Mouse (Mus musculus) cerebellum, adult 2 months (tissue): ENCODE results near the gene Zfp280c. TPM values are rescaled to one million over a fixed set of nuclear protein-coding genes. Genes with fewer than 3 reads are reported as not detected.

Experiments used
- DNase-seq, 2 experiments: peaks; one replicate each; pipeline ENCODE4 v3.0.0; 2021
- H3K27ac ChIP-seq: fragments of 200-500 bp; 2 replicates; pipeline ENCODE4 v1.5.1; 2012; ENCODE audit warnings: low read length, control low read depth, inconsistent platforms; ENCODE audit not compliant: insufficient read depth
- H3K27me3 ChIP-seq: fragments of 200-500 bp; 2 replicates; pipeline ENCODE4 v1.6.1; 2012; ENCODE audit warnings: inconsistent platforms, mild to moderate bottlenecking, low read length, moderate library complexity; ENCODE audit not compliant: control insufficient read depth, insufficient read depth
- H3K4me1 ChIP-seq: fragments of 200-500 bp; 2 replicates; pipeline ENCODE4 v1.6.1; 2011; ENCODE audit warnings: low read length; ENCODE audit not compliant: control insufficient read depth, insufficient read depth
- H3K4me3 ChIP-seq: fragments of 200-500 bp; replicated peaks from 2 replicates; pipeline ENCODE3; 2011; ENCODE audit warnings: mild to moderate bottlenecking, low read depth, low read length, control low read depth; ENCODE audit not compliant: insufficient read depth
- CTCF ChIP-seq: fragments of 200-500 bp; IDR thresholded peaks from 2 replicates; pipeline ENCODE4 v1.5.1; 2011; ENCODE audit warnings: low read depth, mild to moderate bottlenecking, control low read depth, low read length, moderate library complexity, borderline replicate concordance; ENCODE audit not compliant: insufficient read depth
- POLR2A ChIP-seq: fragments of 200-500 bp; IDR thresholded peaks from 2 replicates; pipeline ENCODE4 v1.6.1; 2011; ENCODE audit warnings: low read length, control low read depth, borderline replicate concordance; ENCODE audit not compliant: insufficient read depth
- WGBS: fragments of 180-500 bp; shearing (Covaris S2); methylation state at CpG from one replicate; pipeline ENCODE4 v1.1.7; 2018; 5-methylcytosine and 5-hydroxymethylcytosine counted together
- polyA plus RNA-seq: library from polyadenylated mRNA; depleted of rRNA; stranded (reverse); fragments of >200 nt; gene quantifications from 2 replicates; pipeline ENCODE4 v1.2.3, GENCODE M21; 2012; rRNA removed

Gene Zfp280c
- polyA plus RNA-seq, result 26.6 and 27.9 TPM in 2 replicates

DNA sequence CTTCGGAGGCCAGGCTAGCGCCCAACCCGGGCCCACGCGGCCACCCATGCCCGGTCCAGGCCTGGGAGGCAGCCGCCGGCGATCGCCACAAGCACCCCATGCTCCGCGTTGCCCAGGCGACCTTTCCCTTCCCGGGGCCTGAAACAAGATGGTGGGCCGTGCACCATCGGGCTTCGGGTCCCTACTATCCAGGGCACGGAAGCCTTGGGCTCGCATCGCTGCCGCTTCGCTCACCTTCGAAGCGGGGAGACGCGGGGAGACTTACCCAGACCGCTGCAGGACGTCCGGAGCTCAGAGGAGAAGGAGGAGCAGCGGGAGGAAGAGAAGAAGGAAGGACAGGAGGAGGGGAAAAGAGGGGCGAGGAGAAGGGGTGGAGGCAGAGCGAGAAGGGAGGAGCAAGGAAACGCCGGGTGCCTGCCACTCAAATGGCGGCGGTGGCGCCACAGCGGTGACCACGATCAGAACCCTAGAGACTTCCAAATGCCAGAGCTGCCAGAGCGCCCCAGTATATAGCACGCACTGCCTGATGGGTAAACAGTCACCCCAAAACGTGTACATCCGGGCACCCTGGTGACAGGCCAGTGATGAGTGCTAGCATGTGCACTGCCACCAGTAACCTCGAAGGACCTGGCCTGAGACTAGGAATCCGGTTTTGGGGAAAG is at the start of gene Zfp280c:
Gene Zfp280c (minus strand): TSS at position 406 of the 662 bp plus-strand sequence.
- Histone ChIP-seq H3K4me3 (peak within 1 kb of the TSS; percentile 91), H3K4me1 (no peaks in the 10 kb centered on the region), H3K27ac (peak within 1 kb of the TSS; percentile 79), H3K27me3 (no peaks in the 10 kb centered on the region)
- whole genome bisulfite sequencing, result 7% methylated on average over 44 of the region's 45 CpGs
- peak; percentile 76 to 80 for DNase-seq
- peak; percentile 51; the same call in 1 of the 2 replicates for TF ChIP-seq POLR2A
- no peak for TF ChIP-seq CTCF

DNA sequence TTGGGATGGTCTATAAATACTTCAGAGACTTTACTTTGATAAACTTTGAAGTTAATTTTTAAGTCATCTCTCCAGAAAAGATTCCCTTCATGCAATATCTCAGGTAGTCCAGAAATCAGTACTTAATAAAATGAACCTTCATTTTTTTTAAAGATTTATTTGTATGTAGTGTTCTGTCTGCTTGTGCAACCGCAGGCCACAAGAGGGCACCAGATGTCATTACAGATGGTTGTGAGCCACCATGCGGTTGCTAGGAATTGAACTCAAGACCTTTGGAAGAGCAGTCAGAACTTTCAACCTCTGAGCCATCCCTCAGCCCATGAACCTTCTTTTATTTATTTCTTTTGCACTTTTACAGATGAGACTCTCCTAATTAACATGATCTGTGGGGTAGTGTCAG is 42.7 kb upstream of the Zfp280c start:
- Histone ChIP-seq H3K27me3 (no peaks in the 10 kb centered on the region), H3K4me1 (no peaks in the 10 kb centered on the region), H3K27ac (no peak overlapping the region), H3K4me3 (no peak overlapping the region)
- no peak for DNase-seq
- TF ChIP-seq POLR2A (no peak), CTCF (no peak)
- 67% methylated on average over 2 of the region's 2 CpGs for WGBS

DNA sequence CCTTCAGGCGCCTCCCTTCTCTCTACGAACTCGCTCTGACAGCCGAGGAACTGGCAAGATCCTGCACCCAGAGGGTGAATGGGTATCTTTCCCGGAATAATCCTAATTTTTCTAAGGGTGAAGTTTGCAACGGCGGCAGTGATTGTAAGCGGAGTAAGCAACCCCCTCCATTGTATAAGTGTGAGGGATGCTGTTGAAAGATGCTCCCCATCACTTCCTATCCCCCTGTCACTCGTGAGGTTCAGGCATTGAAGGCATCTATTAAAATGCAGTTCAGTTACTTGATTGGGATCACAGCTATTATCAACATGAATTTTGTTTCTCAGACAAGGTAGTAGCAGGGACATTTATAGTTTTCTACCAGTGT is 29.7 kb upstream of the Zfp280c start:
- 3% methylated on average over 9 of the region's 9 CpGs for WGBS
- Histone ChIP-seq H3K27ac (peak overlapping the region; percentile 35; the same call in 1 of the 2 replicates), H3K4me1 (no peaks in the 10 kb centered on the region), H3K27me3 (no peaks in the 10 kb centered on the region), H3K4me3 (peak overlapping the region; percentile 88)
- no peak for DNase-seq
- TF ChIP-seq CTCF (no peak), POLR2A (no peak)

DNA sequence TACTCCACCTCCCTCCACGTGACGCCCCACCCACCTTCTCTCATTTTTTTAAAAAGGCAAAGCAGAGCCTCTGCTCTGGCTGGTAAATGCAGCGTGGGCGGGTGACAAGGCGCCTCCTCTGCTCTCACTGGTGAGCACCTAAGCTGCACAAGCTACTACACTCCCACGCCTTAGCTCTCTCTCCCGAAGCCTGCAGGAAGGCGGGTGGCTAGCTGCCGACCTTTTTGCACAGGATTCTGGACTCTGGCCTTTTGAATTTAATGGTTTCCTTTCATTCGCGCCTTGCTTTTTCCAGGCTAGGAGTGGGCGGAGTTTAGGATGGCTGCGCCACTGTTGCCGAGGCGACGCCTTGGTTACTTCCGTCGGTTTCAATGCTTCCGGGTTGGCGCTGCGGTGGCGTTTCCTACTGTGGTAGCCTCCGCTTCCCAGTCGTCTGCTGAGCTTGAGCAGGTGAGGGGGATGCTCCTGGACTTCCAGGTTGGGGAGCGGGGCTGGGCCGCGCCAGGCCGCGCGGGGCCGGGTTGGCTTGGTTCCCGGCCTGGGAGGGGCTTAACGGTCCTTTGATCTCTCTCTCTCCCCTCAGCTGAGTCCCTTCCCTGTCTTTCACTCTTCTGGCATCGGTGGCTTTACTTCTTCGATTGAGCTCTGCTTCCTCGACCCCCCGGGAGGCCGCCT is 29.2 kb upstream of the Zfp280c start, which contains the start of gene Slc25a14:
Gene Slc25a14 (plus strand): TSS at position 35 of the 675 bp plus-strand sequence.
- no peak for TF ChIP-seq CTCF
- TF ChIP-seq POLR2A, result peak; percentile 49; the same call in 1 of the 2 replicates
- peak; percentile 82 to 84 for DNase-seq
- peak within 1 kb of the TSS; percentile 88 for H3K4me3 ChIP-seq
- no peaks in the 10 kb centered on the region for H3K27me3 ChIP-seq
- no peaks in the 10 kb centered on the region for H3K4me1 ChIP-seq
- H3K27ac ChIP-seq, result peak within 1 kb of the TSS; percentile 35; the same call in 1 of the 2 replicates
- 5% methylated on average over 38 of the region's 38 CpGs for WGBS

DNA sequence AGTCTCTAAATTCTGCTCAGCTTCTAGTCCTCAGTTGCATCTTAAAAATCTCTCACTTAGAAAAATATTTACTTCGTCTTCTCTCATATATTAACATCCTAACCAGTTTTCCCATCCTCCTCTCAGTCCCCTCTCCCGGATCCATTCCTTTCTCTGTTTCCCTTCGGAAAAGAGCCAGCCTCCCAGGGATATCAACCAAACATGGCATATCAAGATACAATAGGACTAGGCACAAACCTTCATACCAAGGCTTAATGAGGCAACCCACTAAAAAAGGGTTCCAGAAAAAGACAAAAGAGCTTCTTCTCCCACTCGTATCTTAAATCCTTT is 28.7 kb upstream of the Zfp280c start:
- TF ChIP-seq CTCF, result no peak
- TF ChIP-seq POLR2A, result no peak
- Histone ChIP-seq H3K4me3 (peak overlapping the region; percentile 88), H3K27ac (no peak overlapping the region; the same call in 1 of the 2 replicates), H3K27me3 (no peaks in the 10 kb centered on the region), H3K4me1 (no peaks in the 10 kb centered on the region)
- 14% methylated on average over 4 of the region's 4 CpGs for WGBS
- DNase-seq, result no peak

DNA sequence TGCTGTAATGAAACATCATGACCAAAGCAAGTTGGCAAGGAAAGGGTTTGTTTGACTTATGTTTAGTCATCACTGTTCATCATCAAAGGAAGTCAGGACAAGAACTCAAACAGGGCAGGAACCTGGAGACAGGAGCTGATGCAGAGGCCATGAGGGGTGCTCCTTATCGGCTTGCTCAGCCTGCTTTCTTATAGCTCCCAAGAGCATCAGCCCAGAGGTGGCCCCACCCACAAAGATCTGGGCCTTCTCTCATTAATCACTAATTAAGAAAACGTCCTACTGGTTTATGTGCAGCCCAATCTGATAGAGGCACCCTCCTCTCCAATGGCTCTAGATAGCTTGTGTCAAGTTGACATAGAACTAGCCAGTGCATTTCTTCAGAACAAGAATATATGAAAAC is 10.6 kb upstream of the Zfp280c start:
- H3K27me3 ChIP-seq, result no peaks in the 10 kb centered on the region
- H3K4me1 ChIP-seq, result no peaks in the 10 kb centered on the region
- DNase-seq, result no peak
- TF ChIP-seq POLR2A (no peak), CTCF (no peak)
- 66% methylated on average over 2 of the region's 2 CpGs for WGBS
- H3K27ac ChIP-seq, result no peak overlapping the region
- no peak overlapping the region for H3K4me3 ChIP-seq

DNA sequence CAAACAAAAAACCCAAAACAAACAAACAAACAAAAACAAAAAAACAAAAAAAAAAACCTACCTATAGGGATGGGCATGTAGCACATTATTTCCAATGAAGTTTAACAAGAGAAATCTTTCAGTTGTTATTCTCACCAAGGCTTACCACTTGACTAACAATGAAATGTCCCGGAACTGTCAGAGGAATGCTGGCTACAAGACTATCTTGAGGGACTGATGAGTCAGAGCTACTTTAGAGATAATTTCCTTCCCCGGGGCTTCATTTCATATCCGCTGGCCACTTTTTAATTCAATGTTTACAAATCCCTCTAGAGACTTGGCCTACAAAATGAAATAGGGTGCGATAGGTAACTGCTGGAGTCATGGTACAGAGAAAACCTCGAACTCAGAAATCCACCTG is 2.6 kb upstream of the Zfp280c start:
- H3K4me1 ChIP-seq, result no peaks in the 10 kb centered on the region
- WGBS, result 96% methylated on average over 5 of the region's 5 CpGs
- no peak for DNase-seq
- H3K4me3 ChIP-seq, result no peak overlapping the region
- H3K27me3 ChIP-seq, result no peaks in the 10 kb centered on the region
- H3K27ac ChIP-seq, result no peak overlapping the region
- TF ChIP-seq POLR2A, result no peak
- TF ChIP-seq CTCF, result no peak

DNA sequence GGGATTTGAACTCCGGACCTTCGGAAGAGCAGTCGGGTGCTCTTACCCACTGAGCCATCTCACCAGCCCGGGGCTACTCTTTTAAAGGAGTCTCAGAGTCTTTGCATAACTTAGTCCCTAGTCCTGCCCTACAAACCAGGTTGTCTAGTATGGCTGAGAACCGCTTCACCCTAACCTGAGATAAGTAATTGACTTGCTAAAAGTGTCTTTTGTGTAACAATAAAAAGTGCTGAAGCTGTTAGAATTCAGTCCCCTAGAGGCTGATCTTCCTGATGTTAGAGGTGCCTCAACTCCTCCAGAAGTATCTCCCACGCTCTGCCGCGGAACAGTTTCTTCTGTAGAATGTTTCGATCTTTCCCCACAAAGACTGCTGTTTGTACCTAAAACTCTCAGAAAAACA is 1.7 kb upstream of the Zfp280c start:
- H3K4me1 ChIP-seq, result no peaks in the 10 kb centered on the region
- 89% methylated on average over 9 of the region's 9 CpGs for WGBS
- DNase-seq, result no peak
- H3K27ac ChIP-seq, result no peak overlapping the region
- H3K27me3 ChIP-seq, result no peaks in the 10 kb centered on the region
- TF ChIP-seq CTCF (no peak), POLR2A (no peak)
- H3K4me3 ChIP-seq, result no peak overlapping the region
